Mouse (Mus musculus) neural tube, embryonic 13.5 days (tissue): Measurements from ENCODE around the gene Eef1akmt1. TPM values are rescaled to one million over a fixed set of nuclear protein-coding genes. Genes with fewer than 3 reads are reported as not detected.

Experiments used
- polyA plus RNA-seq: library from polyadenylated mRNA; unstranded; fragments of >200 nt; fragmentation: Nextera tagmentation; extraction: Ambion mirVana; gene quantifications from 2 replicates; pipeline ENCODE4 v1.2.1, GENCODE M21; 2015

Gene Eef1akmt1
- polyA plus RNA-seq, 1 experiment from 2014 or later, result 108 TPM

Other genes with a start within 250 kb of the Eef1akmt1 start
- gene Cryl1, start 173.1 kb downstream of the Eef1akmt1 start, polyA plus RNA-seq, result 8.4 and 10.8 TPM in 2 replicates
- gene Ift88, start 147.6 kb downstream of the Eef1akmt1 start, polyA plus RNA-seq, result 13.6 and 13.9 TPM in 2 replicates
- 3.9 and 4.7 TPM in 2 replicates for gene Il17d, start 46.8 kb downstream of the Eef1akmt1 start, polyA plus RNA-seq
- gene Xpo4, start 93.8 kb upstream of the Eef1akmt1 start, polyA plus RNA-seq, result 12.0 and 14.3 TPM in 2 replicates
- gene Gm49361, start 174.5 kb upstream of the Eef1akmt1 start, polyA plus RNA-seq, result not detected in 2 replicates
- 10.8 and 11.2 TPM in 2 replicates for gene Lats2, start 186.8 kb upstream of the Eef1akmt1 start, polyA plus RNA-seq
- gene Sap18, start 226.6 kb upstream of the Eef1akmt1 start, polyA plus RNA-seq, result 24.6 and 31.0 TPM in 2 replicates